Mouse (Mus musculus): ENCODE results near the gene Lypd6.

Gene Lypd6

DNA sequence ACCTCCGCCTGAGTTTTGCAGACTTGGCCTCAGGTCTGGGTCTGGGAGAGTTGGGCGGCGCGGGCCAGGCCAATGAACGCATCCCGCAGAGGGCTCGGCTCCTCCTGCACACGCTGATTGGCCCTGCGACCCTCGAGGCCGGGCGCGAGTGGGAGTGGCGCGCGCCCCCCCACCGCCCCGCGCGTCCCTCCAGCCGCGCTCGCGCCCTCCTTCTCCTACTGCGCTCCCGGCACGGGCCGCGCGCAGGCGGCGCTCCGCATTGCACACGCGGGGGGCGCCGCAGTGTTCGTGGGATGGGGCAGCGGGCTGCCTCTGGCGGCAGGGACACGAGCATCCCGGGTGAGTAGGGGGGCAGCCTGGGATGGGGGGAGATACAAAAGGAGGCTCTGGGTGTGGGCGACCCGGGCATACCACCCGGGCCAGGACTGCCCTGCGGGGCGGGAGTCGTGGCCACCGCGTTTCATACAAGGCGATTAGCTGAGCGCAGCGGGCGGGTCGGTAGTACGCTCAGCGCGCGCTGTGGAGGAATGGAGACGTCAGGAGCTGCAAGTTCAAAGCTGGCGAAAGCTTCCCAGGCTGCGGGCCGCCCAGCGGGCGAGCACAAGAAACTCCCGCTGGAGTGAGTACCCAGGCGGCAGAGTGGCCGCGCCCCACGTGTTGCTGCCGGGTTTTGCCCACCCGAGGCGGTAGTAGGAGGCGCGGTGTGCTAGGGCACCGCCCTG lies at the start of gene Lypd6:
Gene Lypd6, plus strand, starts transcription at position 184 of the 722 bp plus-strand sequence.
- peak; percentile 67 for DNase-seq

DNA sequence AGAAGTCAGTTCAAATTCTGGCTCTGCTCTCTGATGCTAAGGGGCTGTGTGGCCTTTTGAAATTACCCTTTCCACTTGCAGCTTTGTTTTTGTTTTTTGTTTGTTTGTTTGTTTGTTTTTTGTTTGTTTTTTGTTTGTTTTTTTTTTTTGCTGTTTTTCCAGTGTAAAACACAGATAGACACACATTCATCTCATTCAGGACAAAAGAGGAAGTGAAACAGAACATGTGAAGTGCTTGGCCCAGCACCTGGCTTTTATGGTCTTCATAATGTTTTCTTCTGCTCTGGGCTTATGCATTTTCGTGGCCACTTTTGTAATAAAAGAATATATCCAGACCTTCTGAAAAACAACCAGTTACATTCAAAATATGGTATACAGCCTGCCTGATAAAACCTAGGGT lies 46.8 kb upstream of the Lypd6 start:
- no peak for DNase-seq

DNA sequence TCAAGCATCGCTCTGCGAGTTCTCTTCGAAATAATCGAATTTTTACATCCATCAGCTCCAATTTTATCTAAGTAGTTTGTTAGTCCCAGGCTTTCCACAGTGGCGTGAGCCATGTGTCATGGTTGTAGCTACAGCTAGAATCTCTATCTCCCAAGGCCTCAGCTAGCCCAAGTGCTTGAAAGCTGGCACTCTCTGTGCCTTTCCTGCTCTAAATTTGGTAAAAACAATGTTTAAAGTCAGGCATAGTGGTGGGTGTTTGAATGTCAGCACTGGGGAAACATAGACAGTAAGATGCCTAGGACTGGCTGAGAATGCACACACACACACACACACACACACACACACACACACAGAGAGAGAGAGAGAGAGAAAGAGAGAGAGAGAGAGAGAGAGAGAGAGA lies 40.7 kb upstream of the Lypd6 start:
- DNase-seq = no peak

DNA sequence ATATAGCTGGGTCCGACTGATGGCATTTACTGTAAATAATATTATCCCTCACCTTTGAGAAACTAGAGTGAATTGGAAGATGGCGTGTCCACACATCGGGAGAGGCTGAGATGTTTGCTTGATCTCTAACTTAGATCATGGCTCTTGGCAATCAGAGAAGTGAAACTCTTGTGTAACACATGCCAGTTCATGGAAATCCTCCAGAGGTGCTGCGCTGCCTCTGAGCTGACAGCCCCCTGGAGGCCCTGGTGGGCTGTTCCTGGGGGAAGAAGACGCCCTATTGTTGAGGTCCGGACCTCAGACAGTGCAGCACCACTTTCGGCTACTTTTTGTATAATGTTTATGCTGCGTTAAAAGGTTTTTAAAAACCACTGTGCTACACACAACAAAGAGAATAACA lies 37.3 kb upstream of the Lypd6 start:
- DNase-seq = no peak

DNA sequence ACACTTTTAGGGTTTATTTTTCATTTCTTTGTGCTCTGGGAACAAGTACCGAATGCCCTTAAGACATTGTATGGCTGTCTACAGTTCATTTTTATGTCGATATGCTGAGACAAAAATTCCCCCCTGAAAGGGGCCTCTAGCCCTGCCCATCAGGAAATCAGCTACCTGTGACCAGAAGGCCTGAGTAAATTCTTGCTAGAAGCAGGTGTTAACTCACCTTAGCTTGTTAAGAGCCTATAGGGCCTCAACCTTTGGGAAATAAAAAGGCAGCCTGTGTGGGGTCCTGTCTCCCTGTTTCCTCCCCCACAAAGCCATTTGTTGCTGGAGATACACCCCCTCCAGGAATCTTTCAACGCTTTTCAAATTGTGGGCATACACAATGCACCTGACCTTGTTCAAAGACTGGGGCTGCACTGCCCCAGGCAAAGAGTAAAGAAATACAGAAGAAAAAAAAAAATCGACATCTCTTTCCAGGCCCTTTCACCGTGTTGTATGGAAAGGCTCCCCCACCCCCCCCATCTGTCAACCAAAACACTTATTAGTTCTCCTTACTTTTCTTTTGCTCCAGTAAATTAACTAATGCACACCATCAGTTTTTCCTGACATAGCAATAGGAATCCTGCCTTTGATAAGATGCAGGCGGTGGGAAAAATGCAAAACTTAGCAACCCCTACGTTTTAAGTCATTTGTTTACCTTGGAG lies 21.9 kb upstream of the Lypd6 start:
- no peak for DNase-seq

DNA sequence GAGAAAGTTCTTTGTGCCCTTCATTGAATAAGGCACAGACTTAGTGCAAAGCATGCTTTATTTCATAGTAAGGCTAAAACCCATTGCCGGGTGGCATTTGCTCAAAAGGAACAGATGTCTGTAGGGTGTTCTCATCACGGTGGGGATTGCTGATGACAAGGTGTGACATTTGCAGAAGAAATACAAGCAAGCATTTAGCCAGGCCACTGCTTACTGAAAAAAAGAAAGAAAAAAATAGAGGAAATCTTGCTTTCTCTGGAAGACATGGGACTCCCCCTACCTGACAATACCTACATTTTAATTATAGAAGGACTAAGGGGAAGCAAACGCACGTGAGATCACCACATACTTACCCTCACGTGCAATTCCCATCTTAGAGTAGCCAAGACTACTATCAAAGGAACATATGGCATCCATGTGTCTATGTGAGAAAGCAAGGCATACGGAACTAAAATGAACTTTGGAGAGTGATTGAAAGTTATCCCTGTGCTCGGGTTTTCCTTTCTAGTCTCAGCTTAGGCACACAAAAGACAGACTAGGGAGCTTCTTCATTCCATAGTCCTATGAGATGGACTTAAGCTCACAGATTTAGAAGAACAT lies 21.3 kb upstream of the Lypd6 start:
- DNase-seq = peak; percentile 48

DNA sequence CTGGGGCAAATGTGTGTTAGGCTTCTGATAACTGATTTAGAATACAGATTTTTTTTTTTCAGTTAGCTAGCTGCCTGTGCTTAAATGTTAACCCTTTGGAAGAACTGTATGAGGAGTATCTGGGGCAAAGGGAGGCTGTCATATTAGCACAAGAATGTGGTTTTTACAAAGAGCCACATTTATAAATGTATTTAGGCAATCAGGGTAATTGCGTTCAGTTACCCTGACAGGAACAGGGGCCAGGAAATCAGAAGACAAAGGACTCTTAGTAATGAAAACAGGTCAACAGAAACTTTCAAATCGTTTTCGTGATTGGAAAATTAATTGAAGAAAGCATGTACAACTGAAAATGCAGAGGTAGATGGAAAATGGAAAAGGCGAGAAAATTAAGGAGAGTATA lies 20.4 kb upstream of the Lypd6 start:
- DNase-seq = no peak

DNA sequence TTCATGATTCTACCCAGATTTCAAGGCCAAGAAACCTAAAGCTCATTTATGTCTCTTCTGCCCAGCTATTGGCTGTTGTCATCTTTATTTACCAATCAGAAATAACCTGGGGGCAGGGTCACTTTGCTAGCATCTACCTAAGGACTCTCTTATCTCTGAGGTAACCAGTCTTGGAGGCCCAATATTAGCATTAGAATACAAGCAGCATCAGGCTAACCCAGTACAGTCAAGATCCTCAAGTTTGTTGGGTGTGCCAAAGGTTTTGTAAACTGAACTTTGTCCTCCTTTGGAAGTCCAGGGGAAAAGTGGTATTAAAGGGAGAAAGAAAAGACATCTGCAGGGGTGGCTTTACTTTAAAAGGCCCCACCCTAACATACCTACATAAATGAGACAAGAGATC lies 17.8 kb upstream of the Lypd6 start:
- DNase-seq = no peak

DNA sequence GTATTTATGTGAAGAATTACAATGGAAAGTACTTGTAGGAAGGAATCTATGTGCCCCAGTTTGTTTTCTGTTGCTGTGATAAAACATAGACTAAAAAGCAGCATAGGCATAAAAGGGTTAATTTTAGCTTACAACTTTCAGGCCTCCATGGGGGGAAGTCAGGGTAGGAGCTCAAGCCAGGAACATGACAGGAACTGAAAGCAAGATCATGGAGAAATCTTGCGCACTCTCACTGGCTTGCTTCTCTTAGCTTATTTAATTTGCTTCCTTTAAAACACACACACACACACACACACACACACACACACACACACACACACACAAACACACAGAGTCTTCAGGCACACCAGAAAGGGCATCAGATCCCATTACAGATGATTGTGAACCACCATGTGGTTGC lies 12.3 kb upstream of the Lypd6 start:
- no peak for DNase-seq

DNA sequence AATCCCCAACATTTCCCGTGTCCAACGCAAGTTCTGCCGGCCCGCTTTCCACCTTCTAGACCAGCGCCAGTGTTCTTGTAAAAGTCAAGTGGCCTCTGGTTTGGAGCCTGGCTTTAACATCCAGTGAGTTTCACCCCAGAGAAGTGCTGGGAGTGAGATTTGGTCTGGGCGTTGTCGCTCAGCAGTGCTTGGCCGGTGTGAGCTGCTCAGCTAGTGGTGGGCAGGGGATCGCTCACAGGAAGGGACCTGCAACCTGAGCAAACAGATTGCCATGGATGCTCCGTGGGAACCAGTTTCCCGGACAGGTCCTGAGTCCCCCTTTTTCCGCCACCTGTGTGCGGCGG lies 355 bp upstream of the Lypd6 start:
- DNase-seq = no peak

DNA sequence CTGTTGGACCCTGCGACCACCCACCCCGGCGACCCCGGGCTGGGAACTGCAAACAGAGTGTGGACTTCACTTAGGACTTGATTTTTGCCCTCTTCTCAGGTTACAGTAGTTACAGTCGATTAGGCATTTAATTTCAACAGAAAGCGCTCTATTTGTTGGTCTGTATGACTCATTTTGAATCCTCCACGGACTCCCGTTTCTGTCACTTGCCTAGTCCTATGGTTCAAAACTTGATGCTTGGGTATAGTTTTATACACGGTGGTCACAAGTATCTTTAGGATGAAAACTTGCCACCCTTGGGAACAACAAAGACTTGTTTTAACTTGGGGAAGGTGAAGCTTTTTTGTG lies 713 bp downstream of the Lypd6 start:
- DNase-seq = no peak

DNA sequence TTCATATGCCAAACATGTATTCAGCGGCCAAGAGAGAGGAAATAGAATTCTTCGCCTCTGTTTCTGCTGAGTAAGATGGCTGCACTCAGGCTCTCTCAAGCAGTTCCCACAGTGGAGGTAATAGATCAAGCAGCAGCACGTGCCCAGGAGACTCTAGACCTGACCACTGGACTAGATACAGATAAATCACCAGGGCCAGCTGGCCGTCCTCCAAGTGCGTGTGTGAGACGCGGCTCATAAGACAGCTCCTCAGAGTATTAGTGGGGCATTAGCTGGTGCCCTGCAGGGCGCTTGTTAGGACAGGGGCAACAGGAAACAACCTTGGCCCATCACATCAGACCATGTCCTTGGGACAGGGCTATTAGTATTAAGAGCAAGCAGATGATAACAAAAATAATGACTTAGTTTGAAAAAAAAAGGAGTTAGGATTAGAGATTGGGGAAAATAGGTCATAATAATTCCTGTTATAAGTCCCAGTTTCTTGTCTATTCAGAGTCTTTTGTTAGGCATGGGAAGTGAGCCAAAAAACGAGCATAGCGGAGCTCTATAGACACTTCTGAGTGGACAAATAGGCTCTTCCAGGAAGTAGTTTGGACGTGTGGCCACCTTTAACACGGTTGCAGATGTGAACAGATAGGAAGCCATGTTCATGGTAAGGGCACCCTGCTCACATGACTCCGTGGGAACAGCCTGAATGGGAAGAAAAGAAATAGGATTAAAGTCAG lies 3.5 kb downstream of the Lypd6 start:
- no peak for DNase-seq

DNA sequence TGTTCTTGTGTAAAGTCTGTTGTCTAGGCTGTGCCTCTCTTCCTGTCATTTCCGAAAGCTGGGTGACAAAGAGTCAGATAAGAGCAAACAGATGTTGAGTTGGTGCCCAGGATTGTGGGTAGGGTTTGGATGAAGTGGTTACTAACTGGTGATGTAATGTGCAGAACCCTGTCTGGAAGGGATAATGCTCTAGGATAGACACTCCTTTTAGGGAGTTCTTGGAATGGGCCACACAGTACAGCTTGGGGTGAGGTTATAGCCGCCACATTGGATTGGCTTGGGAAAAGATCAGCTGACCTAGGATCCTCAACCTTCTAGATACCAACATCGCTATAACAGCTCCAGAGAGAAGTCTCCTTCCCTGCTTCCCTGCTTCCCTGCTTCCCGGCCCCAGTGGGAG lies 5.9 kb downstream of the Lypd6 start:
- no peak for DNase-seq

DNA sequence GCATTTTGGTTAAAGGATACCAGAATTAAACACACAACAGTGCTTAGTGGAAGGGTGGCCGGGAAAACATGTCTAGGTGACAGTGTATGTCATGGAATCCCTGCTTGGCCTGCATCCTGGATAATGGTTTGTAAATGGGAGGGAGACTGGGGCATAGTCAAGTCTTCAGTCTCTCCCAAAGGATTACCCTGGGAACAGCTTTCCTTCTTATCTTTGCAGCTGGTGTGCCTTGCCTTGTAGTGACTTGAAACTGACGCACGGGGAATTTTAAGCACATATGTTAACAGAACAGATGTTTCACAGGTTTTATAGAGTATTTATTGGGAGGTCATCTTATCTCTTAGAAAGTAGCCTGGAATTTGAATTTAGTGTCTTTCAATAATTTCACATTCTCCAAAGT lies 18.5 kb downstream of the Lypd6 start:
- no peak for DNase-seq

DNA sequence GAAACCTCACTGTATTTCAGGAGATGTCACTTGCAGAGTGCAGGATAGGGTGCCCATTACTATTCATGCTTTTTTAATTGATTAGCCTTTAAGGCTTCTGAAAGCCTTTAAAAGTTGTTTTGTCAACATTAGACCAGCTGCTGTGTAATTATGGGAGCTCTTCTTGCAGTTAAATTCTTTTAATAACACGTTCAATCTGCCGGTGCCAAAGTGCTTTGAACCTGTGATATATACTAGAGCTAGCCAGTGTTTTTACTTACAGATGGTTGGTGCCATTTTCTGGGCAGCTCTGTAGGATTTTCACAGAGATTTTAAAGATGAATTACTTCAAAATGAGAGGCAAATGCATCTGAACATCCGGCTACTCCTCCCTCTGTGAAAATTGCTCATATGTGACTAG lies 21.5 kb downstream of the Lypd6 start:
- no peak for DNase-seq

DNA sequence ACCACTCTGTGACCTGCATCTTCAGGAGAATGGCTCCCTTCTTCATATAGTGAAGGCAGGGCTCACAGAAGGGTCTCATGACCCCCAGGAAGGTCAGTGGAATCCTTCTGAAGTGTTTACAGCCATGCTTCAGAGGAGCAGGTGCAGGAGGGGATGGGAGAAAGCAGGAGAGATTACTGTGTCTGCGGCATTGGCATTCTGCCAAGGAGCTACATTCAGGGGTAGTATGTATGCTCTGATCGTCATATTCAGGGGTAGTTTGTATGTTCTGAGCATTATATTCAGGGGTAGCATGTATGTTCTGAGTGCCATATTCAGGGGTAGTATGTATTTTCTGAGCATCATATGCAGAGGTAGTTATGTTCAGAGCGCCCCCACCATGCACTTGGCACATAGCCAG lies 30.1 kb downstream of the Lypd6 start:
- DNase-seq = no peak

DNA sequence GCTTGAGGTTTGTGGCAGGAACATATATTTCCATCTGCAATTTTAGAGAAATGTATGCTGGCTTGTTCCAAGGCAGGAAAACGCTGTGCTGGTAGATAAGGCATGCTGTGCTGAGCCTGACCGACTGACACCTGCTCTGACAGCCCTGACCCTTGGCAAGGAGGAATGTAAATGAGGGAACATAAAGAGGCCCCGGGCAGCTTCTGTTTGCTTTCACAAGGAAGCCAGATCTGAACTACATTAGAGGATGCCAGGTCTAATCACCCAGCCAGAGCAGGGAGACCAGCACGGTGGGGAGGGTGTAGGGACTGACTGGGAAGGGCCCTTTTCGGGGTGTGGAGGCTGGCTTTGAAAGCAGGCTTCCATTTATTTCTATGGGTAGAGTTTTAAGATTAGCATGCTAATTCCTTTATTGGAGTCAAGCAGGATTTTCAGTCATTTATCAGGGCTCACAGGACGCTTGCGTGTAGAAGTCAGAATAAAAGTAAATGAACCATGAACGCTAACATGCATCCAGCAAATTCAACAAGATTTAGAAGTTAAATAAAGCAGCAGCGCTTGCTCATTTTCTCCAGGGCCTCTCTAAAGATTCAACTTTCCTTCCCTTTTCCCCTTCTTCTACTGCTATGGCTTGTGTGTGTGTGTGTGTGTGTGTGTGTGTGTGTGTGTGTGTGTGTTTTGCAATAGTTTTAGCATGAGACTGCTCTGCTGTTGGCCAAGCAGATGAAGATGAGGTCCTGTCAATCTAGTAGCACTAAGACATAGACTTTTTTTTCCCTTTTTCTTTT lies 34.3 kb downstream of the Lypd6 start:
- no peak for DNase-seq

DNA sequence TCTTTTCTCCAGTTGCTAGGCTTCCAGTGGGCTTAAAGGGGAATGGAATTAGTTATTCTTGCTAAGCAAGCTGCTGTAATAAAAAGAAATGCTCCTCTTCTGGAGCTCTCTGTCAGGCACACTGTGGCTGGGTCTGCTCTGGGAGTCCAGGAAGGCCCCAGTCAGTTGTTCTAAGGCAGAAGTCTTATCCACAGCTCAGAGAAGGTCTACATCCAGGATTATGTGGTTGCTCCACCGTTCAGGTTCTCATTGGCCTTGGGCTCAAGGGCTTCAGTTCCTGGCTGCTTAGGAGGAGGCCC lies 34.9 kb downstream of the Lypd6 start:
- DNase-seq = no peak

DNA sequence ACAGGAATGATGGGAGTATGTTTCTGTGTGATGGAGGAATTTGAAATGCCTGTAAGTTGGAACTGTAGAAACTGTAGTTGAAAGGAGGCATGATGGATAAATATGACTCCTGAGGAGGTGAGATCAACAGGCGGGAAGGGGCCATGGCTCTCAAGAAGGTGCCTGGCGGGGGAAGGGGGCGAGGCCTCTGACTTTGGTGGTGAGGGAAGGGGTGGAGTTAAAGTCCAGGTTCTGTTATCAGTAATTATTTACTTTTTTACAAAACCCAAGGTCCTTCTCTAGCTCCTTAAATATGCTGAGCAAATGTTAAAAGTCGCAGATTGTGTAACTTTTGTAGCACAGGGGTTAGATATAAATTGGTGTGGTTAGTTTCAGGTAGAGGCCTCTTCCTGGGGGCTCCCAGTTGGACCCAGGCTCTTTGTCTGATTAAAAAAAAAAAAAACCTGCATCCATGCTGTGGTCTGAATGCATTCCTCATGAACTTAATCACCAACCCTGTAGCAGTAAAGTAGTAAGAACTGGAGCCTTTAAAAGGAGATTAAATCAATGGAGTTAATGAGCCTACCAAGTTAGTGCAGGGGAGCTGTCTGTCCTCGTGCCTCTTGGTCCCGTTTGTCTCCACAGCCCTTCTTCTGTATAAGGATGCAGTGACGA lies 37.7 kb downstream of the Lypd6 start:
- no peak for DNase-seq

DNA sequence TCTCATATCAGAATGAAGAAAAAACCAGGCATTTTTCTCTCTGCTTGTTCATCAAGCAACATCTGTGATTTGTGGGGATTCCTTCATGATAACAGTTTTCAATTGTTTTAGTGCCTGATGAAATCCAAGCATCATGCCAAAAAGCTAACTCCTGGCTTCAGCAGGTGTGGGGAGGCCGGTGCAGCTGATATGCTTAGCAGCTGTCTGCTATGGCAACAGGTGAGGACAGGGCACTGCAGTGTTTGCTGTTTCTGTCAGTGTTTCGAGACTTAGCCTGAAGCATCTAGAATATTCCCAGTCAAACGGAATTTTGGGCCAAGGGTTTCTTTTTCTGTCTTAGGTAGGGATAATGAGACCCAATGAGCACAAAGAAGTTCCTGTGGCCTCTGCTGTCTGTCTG lies 39.4 kb downstream of the Lypd6 start:
- no peak for DNase-seq

DNA sequence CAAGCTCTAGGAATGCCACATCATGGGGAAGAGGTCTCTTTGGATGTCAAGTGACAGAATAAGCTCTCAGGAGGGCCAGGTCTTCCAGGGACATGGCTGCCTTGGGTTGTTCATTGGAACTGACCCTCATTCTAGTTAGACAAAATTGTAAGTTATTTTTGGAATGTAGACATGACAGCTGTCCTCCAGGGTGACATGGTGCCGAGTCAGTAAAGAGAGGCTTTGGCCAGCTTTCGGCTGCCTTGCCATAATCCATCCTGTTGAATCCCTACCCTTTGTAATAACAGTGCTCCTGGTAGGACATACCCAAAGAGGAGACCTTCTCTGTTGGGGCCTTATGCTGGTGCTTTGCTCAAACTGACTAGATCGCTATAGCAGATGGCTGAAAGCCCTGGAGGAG lies 39.8 kb downstream of the Lypd6 start:
- no peak for DNase-seq

DNA sequence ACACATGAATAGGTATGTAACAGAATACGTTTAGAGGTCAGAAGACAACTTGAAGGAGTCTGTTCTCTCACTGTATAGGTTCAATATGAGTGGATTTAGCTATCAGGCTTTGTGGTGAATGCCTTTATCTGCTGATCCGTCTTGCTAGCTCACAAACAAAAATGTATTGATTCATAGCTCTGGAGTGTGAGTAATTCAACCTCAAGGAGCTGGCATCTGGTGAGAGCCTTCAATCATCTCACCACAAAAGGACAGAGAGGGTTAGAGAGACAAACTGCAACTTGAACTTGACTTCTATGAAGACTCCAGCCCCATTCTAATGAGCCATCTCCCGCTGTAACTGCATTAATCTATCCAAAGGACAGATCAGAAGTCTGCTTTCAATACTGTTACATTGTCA lies 40.6 kb downstream of the Lypd6 start:
- DNase-seq = no peak

DNA sequence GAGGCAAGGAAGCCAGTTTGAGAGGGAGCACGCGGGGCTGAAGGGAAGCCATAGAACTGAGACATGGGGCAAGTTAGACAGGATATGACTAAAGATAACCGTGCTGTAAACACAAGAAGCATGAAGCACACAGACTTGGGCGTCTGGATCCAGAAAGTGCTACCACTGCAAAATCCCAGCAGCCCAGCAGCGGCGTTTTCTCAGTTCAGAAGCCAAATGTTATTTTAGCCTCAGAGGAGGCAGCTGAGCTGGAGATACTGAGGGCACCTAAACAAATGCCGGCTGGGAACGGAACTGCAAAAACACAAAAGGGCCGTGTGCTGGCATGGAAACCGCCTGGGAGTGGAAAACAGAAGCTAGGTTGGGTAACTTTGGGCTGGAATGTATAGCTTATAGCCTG lies 43.9 kb downstream of the Lypd6 start:
- peak; percentile 21 for DNase-seq
